Mouse (Mus musculus): ENCODE results near the gene Grid1. TPM values are rescaled to one million over a fixed set of nuclear protein-coding genes. Genes with fewer than 3 reads are reported as not detected.

Gene Grid1
- polyA plus RNA-seq, 1 experiment from 2014 or later = 0.42 TPM

- no peak overlapping the region for H3K27ac ChIP-seq
- H3K9me3 ChIP-seq = no peaks in the 10 kb centered on the region
- 75% methylated on average over 2 of the region's 2 CpGs for WGBS
- H3K4me3 ChIP-seq = no peak overlapping the region
- DNase-seq (ENCODE audit: low spot score) = no peak
- H3K27me3 ChIP-seq (ENCODE audit: insufficient read depth, poor library complexity, severe bottlenecking) = no peaks in the 10 kb centered on the region
- no peaks in the 10 kb centered on the region for H3K4me1 ChIP-seq (replicated peaks)
- no peaks in the 10 kb centered on the region for H3K36me3 ChIP-seq
These were observed 347.5 kb downstream of the Grid1 start for GRCm38 (mm10) chr14:35167451-35167850.

GRCm38 (mm10) chr14:35173861-35174260 is 354.0 kb downstream of the Grid1 start:
- no peak for DNase-seq (ENCODE audit: low spot score)
- Histone ChIP-seq H3K36me3 (no peaks in the 10 kb centered on the region), H3K27ac (no peak overlapping the region), H3K27me3 (ENCODE audit: insufficient read depth, poor library complexity, severe bottlenecking) (no peaks in the 10 kb centered on the region), H3K9me3 (no peaks in the 10 kb centered on the region), H3K4me3 (no peak overlapping the region), H3K4me1 (replicated peaks) (no peaks in the 10 kb centered on the region)
- 78% methylated on average over 1 of the region's 1 CpGs for WGBS

GRCm38 (mm10) chr14:35176021-35176420 is 356.1 kb downstream of the Grid1 start:
- no peaks in the 10 kb centered on the region for H3K4me1 ChIP-seq (replicated peaks)
- no peak overlapping the region for H3K4me3 ChIP-seq
- H3K36me3 ChIP-seq = no peaks in the 10 kb centered on the region
- WGBS = 94% methylated on average over 3 of the region's 3 CpGs
- H3K27ac ChIP-seq = no peak overlapping the region
- H3K27me3 ChIP-seq (ENCODE audit: insufficient read depth, poor library complexity, severe bottlenecking) = no peaks in the 10 kb centered on the region
- no peaks in the 10 kb centered on the region for H3K9me3 ChIP-seq
- DNase-seq (ENCODE audit: low spot score) = no peak

- no peaks in the 10 kb centered on the region for H3K9me3 ChIP-seq
- H3K4me1 ChIP-seq (replicated peaks) = no peaks in the 10 kb centered on the region
- no peak for DNase-seq (ENCODE audit: low spot score)
- H3K36me3 ChIP-seq = no peaks in the 10 kb centered on the region
- no peak overlapping the region for H3K4me3 ChIP-seq
- no peaks in the 10 kb centered on the region for H3K27me3 ChIP-seq (ENCODE audit: insufficient read depth, poor library complexity, severe bottlenecking)
- no peak overlapping the region for H3K27ac ChIP-seq
These were observed 359.2 kb downstream of the Grid1 start for GRCm38 (mm10) chr14:35179076-35179475.

- H3K9me3 ChIP-seq = no peaks in the 10 kb centered on the region
- no peak for DNase-seq (ENCODE audit: low spot score)
- no peaks in the 10 kb centered on the region for H3K4me1 ChIP-seq (replicated peaks)
- 87% methylated on average over 1 of the region's 1 CpGs for WGBS
- no peak overlapping the region for H3K27ac ChIP-seq
- no peaks in the 10 kb centered on the region for H3K27me3 ChIP-seq (ENCODE audit: insufficient read depth, poor library complexity, severe bottlenecking)
- H3K36me3 ChIP-seq = no peaks in the 10 kb centered on the region
- no peak overlapping the region for H3K4me3 ChIP-seq
These were observed 365.5 kb downstream of the Grid1 start for GRCm38 (mm10) chr14:35185399-35185798.

- Histone ChIP-seq H3K4me1 (replicated peaks) (no peaks in the 10 kb centered on the region), H3K36me3 (no peaks in the 10 kb centered on the region), H3K27ac (no peak overlapping the region), H3K27me3 (ENCODE audit: insufficient read depth, poor library complexity, severe bottlenecking) (no peaks in the 10 kb centered on the region), H3K9me3 (no peaks in the 10 kb centered on the region), H3K4me3 (no peak overlapping the region)
- no peak for DNase-seq (ENCODE audit: low spot score)
- WGBS = 91% methylated on average over 6 of the region's 6 CpGs
These were observed 372.3 kb downstream of the Grid1 start for GRCm38 (mm10) chr14:35192256-35192655.

GRCm38 (mm10) chr14:35197371-35197770 is 377.5 kb downstream of the Grid1 start:
- Histone ChIP-seq H3K4me1 (replicated peaks) (no peaks in the 10 kb centered on the region), H3K9me3 (no peaks in the 10 kb centered on the region), H3K36me3 (no peaks in the 10 kb centered on the region), H3K27me3 (ENCODE audit: insufficient read depth, poor library complexity, severe bottlenecking) (no peaks in the 10 kb centered on the region), H3K27ac (no peak overlapping the region), H3K4me3 (no peak overlapping the region)
- 86% methylated on average over 3 of the region's 3 CpGs for WGBS
- DNase-seq (ENCODE audit: low spot score) = no peak

- Histone ChIP-seq H3K27me3 (ENCODE audit: insufficient read depth, poor library complexity, severe bottlenecking) (no peaks in the 10 kb centered on the region), H3K27ac (no peak overlapping the region), H3K9me3 (no peaks in the 10 kb centered on the region), H3K36me3 (no peaks in the 10 kb centered on the region), H3K4me3 (no peak overlapping the region), H3K4me1 (replicated peaks) (no peaks in the 10 kb centered on the region)
- DNase-seq (ENCODE audit: low spot score) = no peak
- 84% methylated on average over 4 of the region's 4 CpGs for WGBS
These were observed 378.5 kb downstream of the Grid1 start for GRCm38 (mm10) chr14:35198447-35198846.

- DNase-seq (ENCODE audit: low spot score) = no peak
- Histone ChIP-seq H3K27me3 (ENCODE audit: insufficient read depth, poor library complexity, severe bottlenecking) (no peaks in the 10 kb centered on the region), H3K9me3 (no peaks in the 10 kb centered on the region), H3K4me3 (no peak overlapping the region), H3K27ac (no peak overlapping the region), H3K4me1 (replicated peaks) (no peaks in the 10 kb centered on the region), H3K36me3 (no peaks in the 10 kb centered on the region)
- WGBS = 91% methylated on average over 6 of the region's 6 CpGs
These were observed 379.0 kb downstream of the Grid1 start for GRCm38 (mm10) chr14:35198899-35199298.

GRCm38 (mm10) chr14:35209444-35209843 is 389.5 kb downstream of the Grid1 start:
- Histone ChIP-seq H3K36me3 (no peaks in the 10 kb centered on the region), H3K4me1 (replicated peaks) (no peaks in the 10 kb centered on the region), H3K27ac (no peak overlapping the region), H3K27me3 (ENCODE audit: insufficient read depth, poor library complexity, severe bottlenecking) (no peaks in the 10 kb centered on the region), H3K9me3 (no peaks in the 10 kb centered on the region), H3K4me3 (no peak overlapping the region)
- WGBS = 76% methylated on average over 6 of the region's 6 CpGs
- DNase-seq (ENCODE audit: low spot score) = no peak

- Histone ChIP-seq H3K27me3 (ENCODE audit: insufficient read depth, poor library complexity, severe bottlenecking) (no peaks in the 10 kb centered on the region), H3K36me3 (no peaks in the 10 kb centered on the region), H3K4me1 (replicated peaks) (no peaks in the 10 kb centered on the region), H3K4me3 (no peak overlapping the region), H3K9me3 (no peaks in the 10 kb centered on the region), H3K27ac (no peak overlapping the region)
- WGBS = 92% methylated on average over 4 of the region's 4 CpGs
- DNase-seq (ENCODE audit: low spot score) = no peak
These were observed 399.1 kb downstream of the Grid1 start for GRCm38 (mm10) chr14:35219021-35219420.

GRCm38 (mm10) chr14:35222196-35222595 is 402.3 kb downstream of the Grid1 start:
- H3K4me3 ChIP-seq = no peak overlapping the region
- H3K4me1 ChIP-seq (replicated peaks) = no peaks in the 10 kb centered on the region
- WGBS = 78% methylated on average over 2 of the region's 2 CpGs
- H3K27me3 ChIP-seq (ENCODE audit: insufficient read depth, poor library complexity, severe bottlenecking) = no peaks in the 10 kb centered on the region
- no peak overlapping the region for H3K27ac ChIP-seq
- no peak for DNase-seq (ENCODE audit: low spot score)
- no peaks in the 10 kb centered on the region for H3K9me3 ChIP-seq
- H3K36me3 ChIP-seq = no peaks in the 10 kb centered on the region

- no peaks in the 10 kb centered on the region for H3K36me3 ChIP-seq
- H3K4me3 ChIP-seq = no peak overlapping the region
- H3K4me1 ChIP-seq (replicated peaks) = no peaks in the 10 kb centered on the region
- WGBS = 92% methylated on average over 5 of the region's 5 CpGs
- H3K9me3 ChIP-seq = no peaks in the 10 kb centered on the region
- H3K27me3 ChIP-seq (ENCODE audit: insufficient read depth, poor library complexity, severe bottlenecking) = no peaks in the 10 kb centered on the region
- no peak for DNase-seq (ENCODE audit: low spot score)
- H3K27ac ChIP-seq = no peak overlapping the region
These were observed 407.7 kb downstream of the Grid1 start for GRCm38 (mm10) chr14:35227581-35227980.

- Histone ChIP-seq H3K36me3 (no peaks in the 10 kb centered on the region), H3K27ac (no peak overlapping the region), H3K27me3 (ENCODE audit: insufficient read depth, poor library complexity, severe bottlenecking) (no peaks in the 10 kb centered on the region), H3K4me3 (no peak overlapping the region), H3K4me1 (replicated peaks) (no peaks in the 10 kb centered on the region), H3K9me3 (no peaks in the 10 kb centered on the region)
- no peak for DNase-seq (ENCODE audit: low spot score)
These were observed 411.5 kb downstream of the Grid1 start for GRCm38 (mm10) chr14:35231384-35231783.
